Mouse (Mus musculus) c-Kit-positive CD71-negative TER-119-negative erythroid progenitor cells, embryonic 14.5 days (primary cell): ENCODE data around the gene Cpeb4.
"Not testable (repeated sequence)": the region's sequence is repeated elsewhere in the genome, so short reads cannot be mapped to it uniquely, and the experiment has no call there.

Experiments used
- DNase-seq: peaks from one replicate; pipeline ENCODE4 v3.0.0-alpha.2; 2013; ENCODE audit warnings: low read depth

The Cpeb4 gene

DNA sequence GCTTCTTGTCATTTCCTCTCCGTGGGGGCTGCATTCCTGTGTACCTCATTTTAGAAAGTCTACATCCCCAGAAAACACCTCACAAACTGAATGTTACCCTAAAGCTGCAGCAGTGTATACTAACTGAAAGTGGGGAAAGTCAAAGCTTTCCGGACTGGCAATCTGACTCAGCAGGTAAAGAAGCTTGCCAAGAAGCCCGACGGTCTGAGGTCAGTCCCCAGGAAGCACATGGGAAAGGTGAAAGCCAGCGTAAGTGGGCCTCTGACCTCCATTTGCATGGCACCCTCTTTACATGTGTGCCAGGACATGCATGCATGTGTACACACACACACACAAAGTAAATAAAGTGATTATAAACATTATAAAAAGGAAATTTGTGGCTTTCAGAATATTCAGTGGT, 103.7 kb downstream of the Cpeb4 start:
- no peak for DNase-seq

DNA sequence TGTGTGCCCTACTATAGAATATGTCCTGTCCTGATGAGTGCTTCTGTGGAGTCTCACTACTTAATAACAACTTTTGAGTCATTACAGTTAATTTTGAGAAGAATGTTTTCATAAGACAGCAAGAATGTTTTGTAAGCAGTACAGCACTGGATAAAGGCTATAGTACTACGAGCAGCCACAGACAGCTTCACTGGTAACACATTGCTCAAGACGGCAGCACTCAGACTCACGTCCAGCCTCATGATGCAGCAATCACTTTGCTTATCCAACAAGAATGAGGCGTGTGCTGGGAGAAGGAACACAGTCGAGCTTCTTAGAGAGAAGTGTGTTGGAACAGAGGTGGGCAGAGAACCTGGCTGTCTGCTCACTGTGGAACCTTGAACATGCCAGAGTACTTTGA, 104.1 kb downstream of the Cpeb4 start:
- no peak for DNase-seq

DNA sequence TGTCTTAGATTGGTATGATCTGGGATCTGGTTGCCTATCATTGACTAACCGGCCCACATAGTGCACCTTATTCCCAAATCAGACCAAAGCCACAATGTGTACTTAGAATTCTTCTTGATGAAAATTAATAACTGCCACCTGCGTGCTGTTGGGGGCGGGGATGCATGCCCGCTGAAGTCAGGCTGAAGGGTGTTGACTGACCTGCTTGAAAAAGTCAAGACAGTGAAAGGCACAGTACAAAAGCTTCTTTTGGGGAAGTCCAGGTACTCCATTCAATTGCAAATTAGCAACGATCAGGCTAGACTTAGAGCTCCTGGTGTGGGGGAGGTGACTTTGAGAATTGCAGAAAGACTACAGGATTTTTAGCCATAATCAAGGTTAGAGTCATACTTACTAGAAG, 108.1 kb downstream of the Cpeb4 start:
- not testable (repeated sequence) for DNase-seq

DNA sequence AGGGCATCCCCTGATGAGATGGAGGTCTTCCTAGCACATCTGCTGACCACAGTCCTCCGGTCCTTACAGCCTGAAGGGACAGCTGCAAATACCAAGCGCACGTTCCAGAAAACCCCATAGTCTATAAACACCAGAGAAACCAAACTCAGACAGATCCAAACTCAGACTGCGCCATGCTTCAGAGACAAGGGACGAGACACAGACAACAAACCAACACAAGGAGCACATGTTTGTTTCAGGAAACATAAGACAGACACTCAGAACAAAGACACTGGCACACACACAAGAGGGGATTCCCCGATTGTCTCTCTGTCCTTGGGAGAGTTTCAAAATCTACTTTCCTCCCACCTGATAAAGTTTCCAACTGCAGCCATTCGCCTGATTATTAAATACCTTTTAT, 109.8 kb downstream of the Cpeb4 start:
- DNase-seq: no peak

DNA sequence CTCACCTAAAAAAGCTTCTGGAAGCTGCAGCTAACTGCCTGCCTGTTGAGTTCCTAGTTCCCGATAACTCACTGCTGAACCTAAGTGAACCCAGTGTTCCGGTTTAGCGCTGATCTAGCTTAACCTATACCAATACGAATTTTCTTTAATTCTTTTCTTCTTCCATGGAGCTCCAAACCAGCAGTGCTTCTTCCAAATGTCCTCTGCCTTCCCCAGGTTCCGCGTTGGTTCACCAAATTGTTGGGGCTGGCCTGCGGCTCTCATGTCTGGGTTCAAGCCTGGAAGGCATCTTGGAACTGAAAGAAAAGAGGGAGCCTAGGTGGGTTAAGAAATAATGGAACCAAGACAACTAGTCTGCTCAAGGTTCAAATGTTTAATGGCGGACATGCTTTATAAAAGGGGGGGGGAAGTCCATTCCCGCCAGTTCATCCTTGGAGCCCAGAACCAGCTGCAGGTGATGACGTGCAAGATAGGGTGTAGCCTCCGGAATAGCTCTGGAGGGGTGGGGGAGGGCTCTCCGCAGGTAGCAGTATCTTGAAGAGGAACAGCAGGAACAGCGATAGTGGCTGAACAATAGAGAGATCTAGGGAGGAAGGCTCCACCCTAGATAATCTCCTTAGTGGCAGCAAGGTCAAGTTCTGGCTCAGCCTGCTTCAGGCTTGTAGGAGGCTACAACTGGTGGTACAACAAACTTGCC, 110.4 kb downstream of the Cpeb4 start:
- DNase-seq: not testable (repeated sequence)

DNA sequence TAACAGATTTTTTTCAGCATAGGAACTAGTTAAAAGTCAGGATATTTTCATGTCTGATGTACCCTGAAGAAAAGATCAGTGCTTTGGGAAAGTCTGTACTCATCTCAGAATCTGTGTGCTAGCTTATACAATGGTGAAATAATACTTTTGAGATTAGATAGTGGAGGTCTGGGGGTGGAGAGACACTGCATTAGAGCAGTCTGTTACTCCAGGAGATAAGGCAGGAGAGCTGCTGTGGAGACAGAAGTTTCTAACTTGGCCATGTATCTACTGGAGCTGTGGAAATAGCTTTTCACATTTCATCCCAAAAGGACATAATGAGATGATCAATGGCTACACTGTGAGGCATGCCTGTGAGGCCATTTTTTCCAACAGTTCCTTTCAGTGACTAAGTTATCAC, 111.2 kb downstream of the Cpeb4 start:
- no peak for DNase-seq

DNA sequence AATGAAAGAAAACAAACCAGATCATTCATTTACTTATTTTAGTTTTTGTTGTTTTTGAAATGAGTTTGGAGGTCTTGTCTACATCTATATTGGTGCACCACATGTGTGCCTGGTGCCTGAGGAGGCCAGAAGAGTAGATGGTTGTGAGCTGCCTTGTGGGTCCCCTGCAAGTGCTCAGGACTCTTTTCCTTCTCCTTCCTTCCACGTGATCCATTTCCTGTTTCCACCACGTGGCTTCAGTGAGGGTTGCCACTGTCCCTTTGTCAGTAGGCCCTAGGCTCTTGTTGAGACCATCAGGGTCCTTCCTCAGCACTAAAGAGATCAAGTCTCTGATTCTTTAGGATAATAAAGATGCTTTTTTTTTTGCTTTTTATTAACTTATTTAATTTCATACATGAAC, 112.8 kb downstream of the Cpeb4 start:
- no peak for DNase-seq
